Mouse (Mus musculus) layer of hippocampus, adult 2 months (tissue): ENCODE data around the gene Cmc4. TPM values are rescaled to one million over a fixed set of nuclear protein-coding genes. Genes with fewer than 3 reads are reported as not detected.

Source experiments
- DNase-seq, 2 experiments: peaks; one replicate each; pipeline ENCODE4 v3.0.0; 2022; ENCODE audit warnings: low spot score in 2 of 2
- H3K27ac ChIP-seq: fragments of 200-600 bp; 2 replicates; pipeline ENCODE4 v1.8.1; 2022
- H3K4me3 ChIP-seq: fragments of 200-600 bp; 2 replicates; pipeline ENCODE4 v1.8.1; 2022; ENCODE audit warnings: mild to moderate bottlenecking
- CTCF ChIP-seq: fragments of 200-600 bp; conservative IDR thresholded peaks from 2 replicates; pipeline ENCODE4 v1.8.1; 2022; ENCODE audit warnings: antibody characterized with exemption, mild to moderate bottlenecking, moderate library complexity
- long read RNA-seq, 2 experiments: library from polyadenylated mRNA; stranded (forward); transcript quantifications; one replicate each; pipeline ENCODE4 v2.0.0; 2021; ENCODE audit warnings: borderline mapping rate in 2 of 2
- total RNA-seq, 2 experiments: library from RNA; stranded (reverse); gene quantifications; 2 replicates each; pipeline ENCODE4 v1.2.3; 2021

Gene Cmc4
- total RNA-seq: 10 to 100 TPM in 1 of 2 experiments, 1 to 10 TPM in 1; 8.8 to 16.5 TPM
- long read RNA-seq, experiment 1, transcript Cmc4-201 (3 exons, 992 nt): major isoform, 5 of 6 reads
- long read RNA-seq, experiment 1, partial matches to known transcripts: 0 of 6 reads
- long read RNA-seq, experiment 1, other reads (novel, unspliced or antisense): 1 of 6 reads
- long read RNA-seq, experiment 2, partial matches to known transcripts: 0 of 9 reads
- long read RNA-seq, experiment 2, other reads (novel, unspliced or antisense): 6 of 9 reads

DNA sequence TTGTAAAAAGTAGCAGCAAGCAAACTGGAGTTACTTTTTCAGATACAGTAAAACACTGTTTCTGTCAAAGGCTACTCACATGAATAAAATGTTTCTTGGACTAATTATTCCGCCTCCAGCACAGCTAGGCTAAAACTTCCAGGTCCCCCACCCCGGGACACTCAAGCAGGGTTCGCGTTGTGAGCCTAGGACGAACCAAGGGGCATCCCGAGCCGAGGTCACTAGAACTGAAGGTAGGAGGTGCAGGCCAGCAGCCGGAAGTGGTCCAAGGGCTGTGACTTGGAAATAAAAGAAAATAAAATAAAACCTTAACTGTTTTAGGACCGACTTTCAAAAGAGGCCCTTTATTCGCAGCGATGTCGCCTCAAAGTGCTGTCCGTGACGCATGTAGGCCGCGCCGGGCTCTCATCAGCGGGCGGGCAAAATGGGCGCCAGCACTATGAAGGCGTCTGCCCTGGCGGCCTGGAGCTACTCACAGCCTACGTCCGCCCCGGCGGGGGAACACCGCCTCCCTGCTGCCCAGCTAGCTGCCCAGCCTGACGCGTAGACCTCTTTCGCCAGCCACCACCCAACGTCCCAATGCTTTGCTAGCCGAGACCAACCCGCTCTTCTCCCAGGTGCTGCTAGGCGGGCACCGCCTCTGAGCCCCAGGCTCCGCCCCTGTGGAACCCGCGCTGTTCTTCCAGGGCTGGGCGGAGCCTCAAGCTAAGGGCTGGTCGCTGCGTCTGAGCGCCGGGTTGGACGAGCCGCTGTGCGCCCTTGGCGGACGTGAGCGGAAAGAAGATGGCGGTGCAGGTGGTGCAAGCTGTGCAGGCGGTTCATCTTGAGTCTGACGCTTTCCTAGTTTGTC, at the start of gene Cmc4, which contains the start of the genes Mtcp1 and Brcc3:
Gene Cmc4, minus strand, starts transcription at position 649 of the 850 bp plus-strand sequence.
Gene Mtcp1, minus strand, starts transcription at position 653 of the 850 bp plus-strand sequence.
Gene Brcc3, plus strand, starts transcription at position 693 of the 850 bp plus-strand sequence.
- DNase-seq: peak; percentile 77 to 87
- peak within 1 kb of the TSS; percentile 71 for H3K4me3 ChIP-seq

DNA sequence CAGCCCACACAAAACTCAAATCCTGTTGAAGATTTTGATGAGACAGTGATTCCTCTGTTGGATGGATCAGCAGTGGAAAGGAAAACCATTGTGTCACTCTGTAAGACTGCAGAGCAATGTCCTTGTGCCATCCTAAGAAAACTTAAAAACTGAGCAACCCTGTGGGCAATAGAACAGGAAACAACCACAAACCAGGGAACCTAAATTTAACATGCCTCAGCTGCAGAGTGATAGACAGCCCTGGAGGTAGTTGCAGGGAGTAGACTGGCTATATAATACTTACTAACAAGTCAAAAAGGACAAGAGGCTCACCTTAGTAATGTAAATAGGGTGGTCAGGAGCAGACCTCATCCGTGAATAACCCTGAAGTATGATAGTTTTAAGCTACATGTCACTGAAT, 38.2 kb upstream of the Cmc4 start:
- no peak overlapping the region for H3K4me3 ChIP-seq
- no peak for DNase-seq
- no peak overlapping the region for H3K27ac ChIP-seq
- TF ChIP-seq CTCF: no peak

More for the DNA sequence above, at the start of gene Cmc4, which contains the start of the genes Mtcp1 and Brcc3:
- peak within 1 kb of the TSS; percentile 88 for H3K27ac ChIP-seq
- TF ChIP-seq CTCF: no peak; the same call in 1 of the 2 replicates

DNA sequence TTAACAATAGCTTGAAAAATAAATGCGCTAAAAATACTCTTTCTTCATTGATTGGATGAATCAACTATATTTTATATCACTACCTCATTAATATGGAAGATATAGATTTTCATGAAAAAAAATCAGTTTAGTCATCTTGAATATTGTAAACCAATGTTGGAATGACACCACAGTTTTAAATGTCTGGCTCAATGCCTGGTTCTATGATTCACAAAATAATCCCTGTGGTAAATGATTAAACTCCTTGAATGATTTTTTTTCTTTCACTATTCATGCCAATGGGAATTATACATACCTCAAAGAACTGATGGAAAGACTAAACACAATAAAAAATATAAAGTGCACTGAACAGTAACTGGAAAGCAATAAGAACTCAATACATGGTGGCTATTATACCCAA, 6.7 kb downstream of the Cmc4 start:
- no peak overlapping the region for H3K27ac ChIP-seq
- no peak for DNase-seq
- no peak for TF ChIP-seq CTCF
- H3K4me3 ChIP-seq: no peak overlapping the region

DNA sequence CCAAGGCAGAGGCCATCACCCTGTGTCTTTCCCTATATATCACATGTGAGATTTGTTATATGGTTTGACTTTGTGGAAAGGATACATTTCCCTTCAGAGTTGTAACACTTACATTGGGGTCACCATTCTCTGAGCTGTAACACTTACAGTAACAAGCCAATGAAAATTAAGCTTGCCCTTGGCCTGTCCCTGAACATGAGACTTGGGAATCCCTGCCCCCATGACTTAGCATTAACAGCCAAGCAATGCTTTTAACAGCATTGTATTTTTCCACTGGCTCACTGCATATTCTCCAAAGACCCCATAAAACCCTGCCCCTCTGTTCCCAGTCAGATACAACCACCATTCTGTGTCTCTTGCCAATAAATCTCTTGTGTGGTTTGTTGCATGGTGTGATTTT, 13.0 kb downstream of the Cmc4 start:
- TF ChIP-seq CTCF: no peak
- no peak overlapping the region for H3K27ac ChIP-seq
- DNase-seq: no peak
- H3K4me3 ChIP-seq: no peak overlapping the region

DNA sequence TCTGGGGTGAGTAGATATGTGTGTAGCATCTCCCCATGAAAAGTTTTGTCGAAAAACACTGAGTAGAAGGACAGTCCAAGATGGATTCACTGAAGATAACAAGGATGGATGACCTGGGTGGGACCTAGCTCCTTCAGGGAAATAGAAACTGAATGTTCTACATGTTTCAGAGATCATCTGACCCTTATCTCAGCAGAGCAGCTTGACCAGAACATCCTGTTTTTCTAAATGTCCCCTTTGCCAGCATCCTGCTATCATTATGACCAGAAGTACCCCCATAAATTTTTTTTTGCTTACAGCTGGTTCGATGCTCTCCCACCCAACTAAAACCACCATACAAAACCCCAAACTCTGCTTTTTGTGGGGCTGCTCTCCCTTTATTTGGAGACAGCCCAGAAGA, 13.7 kb downstream of the Cmc4 start:
- no peak for TF ChIP-seq CTCF
- Histone ChIP-seq H3K27ac (no peak overlapping the region), H3K4me3 (no peak overlapping the region)
- no peak for DNase-seq

DNA sequence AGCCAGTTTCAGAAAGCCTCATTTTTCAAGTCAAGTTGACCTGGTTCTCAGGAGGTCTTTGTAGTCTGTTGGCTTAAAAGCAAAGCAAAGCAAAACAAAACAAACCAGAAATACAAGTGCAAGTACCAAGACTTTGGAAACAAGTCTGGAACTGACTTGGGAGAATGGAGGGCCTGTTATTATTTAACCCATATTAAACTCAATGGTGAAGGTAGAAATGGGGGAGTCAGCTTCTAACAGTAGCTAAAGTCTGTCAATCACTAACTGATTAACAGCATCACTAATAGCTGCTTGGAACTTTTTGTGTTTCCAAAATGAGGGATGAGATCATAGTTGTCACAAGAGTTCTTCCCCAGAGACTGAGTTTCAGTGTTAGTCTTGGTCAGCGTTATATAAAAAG, 16.9 kb downstream of the Cmc4 start:
- Histone ChIP-seq H3K27ac (no peak overlapping the region), H3K4me3 (no peak overlapping the region)
- no peak for TF ChIP-seq CTCF
- DNase-seq: no peak

DNA sequence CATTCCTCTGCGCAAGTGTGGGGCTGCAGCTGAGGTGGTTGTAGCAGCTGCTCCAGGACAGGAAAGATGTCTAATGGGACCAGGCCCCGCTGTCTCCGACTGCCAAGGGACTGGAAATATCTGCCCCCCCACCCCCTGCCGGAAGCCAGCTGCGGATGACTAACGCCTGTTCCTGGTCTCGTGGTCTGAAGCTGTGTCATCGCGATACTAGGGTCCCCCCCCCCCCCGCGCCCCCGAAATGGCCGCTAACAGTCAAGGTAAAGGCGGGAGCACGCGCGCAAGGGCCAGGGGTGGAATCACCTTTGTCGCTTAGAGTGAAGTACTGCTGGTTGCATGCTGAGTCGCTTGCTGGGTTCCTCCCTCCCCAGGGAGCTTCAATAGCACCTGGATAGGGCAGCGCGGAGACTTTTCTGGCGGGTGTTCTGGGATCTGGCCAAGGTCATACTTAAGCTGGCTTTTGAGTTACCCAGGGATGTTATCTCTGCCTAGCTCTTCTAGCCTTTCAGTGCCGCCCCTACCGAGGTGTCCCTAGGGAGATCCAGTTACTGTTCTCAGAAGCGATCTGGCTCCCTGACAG, 34.1 kb downstream of the Cmc4 start, which contains the start of the genes Fundc2 and F8:
Gene Fundc2, plus strand, starts transcription at position 205 of the 577 bp plus-strand sequence.
Gene F8, minus strand, starts transcription at position 421 of the 577 bp plus-strand sequence.
- peak; percentile 32 to 70 for DNase-seq
- Histone ChIP-seq H3K27ac (peak within 1 kb of the TSS; percentile 92), H3K4me3 (peak within 1 kb of the TSS; percentile 74)
- TF ChIP-seq CTCF: no peak

DNA sequence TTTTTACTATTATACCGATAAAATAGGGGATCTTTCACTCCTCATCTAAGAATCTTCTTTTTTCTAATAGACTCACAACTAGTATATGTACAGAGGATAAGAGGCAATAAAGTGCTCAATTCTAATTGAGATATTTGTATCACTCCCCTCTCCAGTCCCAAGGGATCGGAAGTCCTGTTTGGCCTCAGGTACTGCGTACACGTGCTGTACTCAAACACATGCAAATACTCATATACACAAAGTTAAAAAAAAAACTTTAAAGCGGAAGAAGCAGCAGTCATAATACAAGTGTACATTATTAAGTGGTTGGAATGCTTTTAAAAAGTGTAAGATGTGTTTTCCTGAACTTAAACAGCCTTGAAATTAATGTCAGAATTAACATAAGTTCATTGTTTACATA, 34.7 kb downstream of the Cmc4 start:
- TF ChIP-seq CTCF: no peak
- no peak for DNase-seq
- peak overlapping the region; percentile 92 for H3K27ac ChIP-seq
- peak overlapping the region; percentile 74 for H3K4me3 ChIP-seq

DNA sequence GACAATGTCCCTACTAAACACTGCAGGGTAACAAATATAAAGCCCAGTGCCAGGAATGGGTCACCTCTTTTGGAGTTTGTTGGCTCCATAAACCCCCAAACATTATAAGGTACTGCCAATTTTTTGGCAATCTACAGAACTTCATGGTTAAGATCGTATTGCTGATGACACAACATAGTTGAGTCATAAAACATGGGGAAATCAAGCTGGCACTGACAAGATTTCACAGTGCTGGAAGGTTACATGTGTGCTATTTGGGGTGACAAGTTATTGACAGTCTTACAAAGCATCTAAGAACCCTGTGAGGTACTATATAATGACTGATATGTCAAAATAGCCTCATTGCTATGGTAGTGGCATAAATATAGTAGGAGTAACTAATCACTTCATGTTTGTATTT, 35.2 kb downstream of the Cmc4 start:
- Histone ChIP-seq H3K27ac (no peak overlapping the region), H3K4me3 (no peak overlapping the region)
- DNase-seq: no peak
- TF ChIP-seq CTCF: no peak

DNA sequence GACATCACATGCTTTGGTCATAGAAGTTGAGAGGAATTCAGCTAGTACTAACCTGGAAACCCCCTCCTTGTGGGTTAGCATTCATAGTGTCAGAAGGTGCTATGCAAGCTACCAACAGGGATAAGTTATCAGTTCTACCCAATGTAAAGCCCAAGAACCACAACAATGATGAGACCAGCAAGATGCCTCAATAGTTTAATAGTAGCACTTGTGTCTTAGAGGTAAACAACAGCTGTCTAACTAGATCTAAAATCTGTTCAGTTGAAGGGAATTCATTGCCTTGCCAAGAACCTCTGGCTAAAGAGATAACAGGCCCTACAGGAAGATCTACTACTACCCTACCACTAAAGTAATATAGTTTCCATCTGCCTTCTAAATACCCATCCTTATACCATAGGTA, 39.6 kb downstream of the Cmc4 start:
- Histone ChIP-seq H3K27ac (no peak overlapping the region), H3K4me3 (no peak overlapping the region)
- no peak for TF ChIP-seq CTCF
- no peak for DNase-seq

DNA sequence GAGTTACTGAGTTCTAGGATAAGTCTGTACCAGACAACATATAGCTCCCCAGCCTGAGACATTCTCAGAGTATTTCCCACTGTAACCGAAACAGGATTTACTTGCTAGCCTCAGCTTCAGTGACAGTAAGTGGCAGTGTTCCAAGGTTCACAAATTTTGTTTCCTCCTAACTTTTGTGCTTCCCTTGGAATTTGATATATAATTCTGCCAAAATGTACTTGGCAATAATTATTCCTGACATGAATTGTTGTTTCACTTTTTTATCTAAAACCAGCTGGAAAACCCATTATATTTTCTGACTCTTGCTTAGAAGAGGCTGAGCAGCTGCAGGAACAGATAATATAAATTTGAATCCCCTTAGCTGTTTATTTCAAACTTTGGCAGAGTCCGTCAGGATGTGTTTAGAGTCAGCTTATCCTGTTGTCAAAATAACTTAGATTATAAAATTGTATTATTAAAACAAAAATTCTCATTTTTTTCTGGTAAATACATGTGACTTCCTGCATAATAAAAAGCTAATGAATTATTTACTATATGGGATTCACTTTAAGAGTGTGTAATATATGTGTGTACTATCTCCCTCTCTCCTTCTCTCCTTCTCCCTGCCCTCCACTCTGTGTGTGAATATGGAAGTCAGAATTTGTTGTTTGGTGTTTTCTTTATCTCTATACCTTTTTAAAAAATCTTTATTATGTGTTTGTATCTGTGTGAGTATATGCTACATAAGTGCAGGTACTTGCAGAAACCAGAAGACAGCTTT, 43.5 kb downstream of the Cmc4 start:
- no peak overlapping the region for H3K4me3 ChIP-seq
- DNase-seq: no peak
- TF ChIP-seq CTCF: no peak

DNA sequence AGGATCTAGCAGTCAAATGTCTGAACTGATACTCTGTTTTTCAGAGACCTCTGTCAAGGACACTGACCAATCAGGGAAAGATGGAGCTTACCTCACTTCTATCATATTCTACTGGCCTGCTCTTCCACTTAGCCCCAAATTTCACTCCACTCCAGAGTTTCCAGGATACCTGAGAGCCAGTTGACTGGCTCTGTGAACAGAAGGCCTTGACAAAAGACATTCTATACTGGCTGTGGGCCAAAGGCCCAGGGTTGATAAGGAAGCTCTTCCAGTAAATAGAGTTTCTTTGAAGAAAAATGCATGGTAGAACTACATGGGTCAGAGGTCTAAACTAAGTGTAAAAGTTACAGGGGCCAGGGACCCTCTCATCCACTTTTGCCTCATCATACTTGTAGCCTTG, 46.2 kb downstream of the Cmc4 start:
- no peak for DNase-seq
- Histone ChIP-seq H3K4me3 (no peak overlapping the region), H3K27ac (no peak overlapping the region)
- no peak for TF ChIP-seq CTCF

More for the DNA sequence above, 43.5 kb downstream of the Cmc4 start:
- no peak overlapping the region for H3K27ac ChIP-seq

Other genes with a start within 250 kb of the Cmc4 start
- gene Fundc2, start 34.2 kb downstream of the Cmc4 start, total RNA-seq: 10 to 100 TPM; 39.2 to 50.7 TPM
- gene F8, start 34.0 kb downstream of the Cmc4 start, total RNA-seq: 1 to 10 TPM; 1.9 to 2.0 TPM
- gene Mtcp1, start within 50 bp of the Cmc4 start, total RNA-seq: 1 to 10 TPM; 9.7 to 9.9 TPM
- 10 to 100 TPM; 33.7 to 37.9 TPM for gene Brcc3, start within 50 bp of the Cmc4 start, total RNA-seq
- gene Vbp1, start 97.7 kb upstream of the Cmc4 start, total RNA-seq: 10 to 100 TPM; 69.2 to 76.2 TPM
- gene Rab39b, start 161.6 kb upstream of the Cmc4 start, total RNA-seq: 10 to 100 TPM; 37.5 to 42.0 TPM